Mouse (Mus musculus) stomach, postnatal 0 days (tissue): ENCODE results near the gene Cerkl. TPM values are rescaled to one million over a fixed set of nuclear protein-coding genes. Genes with fewer than 3 reads are reported as not detected.

Source experiments
- ATAC-seq: fragments of 200-750 bp; cut with Nextera tagmentation; 2 replicates; pipeline ENCODE4 v1.8.0; 2017; ENCODE audit not compliant: low FRiP score, low TSS enrichment
- DNase-seq: peaks from one replicate; pipeline ENCODE4 v3.0.0-alpha.2; 2016; ENCODE audit warnings: low spot score
- H3K27ac ChIP-seq: fragments of 300-500 bp; sonication (generic); replicated peaks from 2 replicates; pipeline ENCODE4 v1.5.1; 2014; ENCODE audit warnings: mild to moderate bottlenecking, control low read depth
- H3K27me3 ChIP-seq: fragments of 300-500 bp; sonication (generic); 2 replicates; pipeline ENCODE4 v1.6.1; 2014; ENCODE audit warnings: low read length; ENCODE audit not compliant: control insufficient read depth, insufficient read depth
- H3K36me3 ChIP-seq: fragments of 300-500 bp; sonication (generic); 2 replicates; pipeline ENCODE4 v1.6.1; 2014; ENCODE audit warnings: low read length, mixed read lengths; ENCODE audit not compliant: control insufficient read depth, insufficient read depth
- H3K4me1 ChIP-seq: fragments of 300-500 bp; sonication (generic); replicated peaks from 2 replicates; pipeline ENCODE4 v1.6.1; 2014; ENCODE audit warnings: antibody characterized with exemption; ENCODE audit not compliant: control insufficient read depth, insufficient read depth
- H3K4me2 ChIP-seq: fragments of 300-500 bp; sonication (generic); replicated peaks from 2 replicates; pipeline ENCODE4 v1.6.1; 2014; ENCODE audit warnings: low read depth, mild to moderate bottlenecking, control low read depth, moderate library complexity
- H3K4me3 ChIP-seq: fragments of 300-500 bp; sonication (generic); 2 replicates; pipeline ENCODE4 v1.5.1; 2014; ENCODE audit warnings: low read depth, low read length, control low read depth
- H3K9ac ChIP-seq: fragments of 300-500 bp; sonication (generic); 2 replicates; pipeline ENCODE4 v1.6.1; 2014; ENCODE audit warnings: mild to moderate bottlenecking, low read length, control low read depth, mixed read lengths
- H3K9me3 ChIP-seq: fragments of 300-500 bp; sonication (generic); 2 replicates; pipeline ENCODE4 v1.6.1; 2016; ENCODE audit warnings: low read length; ENCODE audit not compliant: control insufficient read depth
- CTCF ChIP-seq: IDR thresholded peaks from 2 replicates; pipeline ENCODE4 v1.5.1; 2016; ENCODE audit warnings: antibody characterized with exemption, low read depth, mild to moderate bottlenecking, moderate library complexity
- EP300 ChIP-seq: optimal IDR thresholded peaks from 2 replicates; pipeline ENCODE3; 2016; ENCODE audit warnings: antibody characterized with exemption
- WGBS: fragments of 180-500 bp; shearing (Covaris S2); extraction: QIAGEN DNeasy Blood & Tissue Kit; methylation state at CpG from one replicate; pipeline ENCODE4 v1.1.7; 2014; 5-methylcytosine and 5-hydroxymethylcytosine counted together
- polyA plus RNA-seq: library from polyadenylated mRNA; unstranded; fragments of >200 nt; fragmentation: Nextera tagmentation; extraction: Ambion mirVana; gene quantifications from 2 replicates; pipeline ENCODE4 v1.2.1, GENCODE M21; 2015

Gene Cerkl
- polyA plus RNA-seq, 1 experiment from 2014 or later, result 0.67 TPM

- Histone ChIP-seq H3K9ac (no peak overlapping the region), H3K4me1 (no peaks in the 10 kb centered on the region), H3K36me3 (no peaks in the 10 kb centered on the region), H3K4me2 (no peak overlapping the region), H3K27ac (no peak overlapping the region), H3K27me3 (no peaks in the 10 kb centered on the region), H3K9me3 (no peaks in the 10 kb centered on the region), H3K4me3 (no peak overlapping the region)
- DNase-seq (no peak), ATAC-seq (no peak)
- no peak for TF ChIP-seq EP300
- TF ChIP-seq CTCF, result no peak
- WGBS, result 76% methylated on average over 1 of the region's 1 CpGs
Measured at GRCm38 (mm10) chr2:79447198-79447597, 9.4 kb downstream of the Cerkl start.

GRCm38 (mm10) chr2:79443861-79444620 is 12.5 kb downstream of the Cerkl start:
- no peaks in the 10 kb centered on the region for H3K4me1 ChIP-seq
- no peaks in the 10 kb centered on the region for H3K9me3 ChIP-seq
- no peak for TF ChIP-seq EP300
- TF ChIP-seq CTCF, result no peak
- H3K9ac ChIP-seq, result no peak overlapping the region
- no peaks in the 10 kb centered on the region for H3K36me3 ChIP-seq
- no peak overlapping the region for H3K4me2 ChIP-seq
- 79% methylated on average over 3 of the region's 3 CpGs for WGBS
- H3K27ac ChIP-seq, result no peak overlapping the region
- no peaks in the 10 kb centered on the region for H3K27me3 ChIP-seq
- H3K4me3 ChIP-seq, result no peak overlapping the region
- DNase-seq, result no peak
- ATAC-seq, result no peak

- no peak overlapping the region for H3K9ac ChIP-seq
- no peaks in the 10 kb centered on the region for H3K36me3 ChIP-seq
- TF ChIP-seq CTCF (no peak), EP300 (no peak)
- H3K9me3 ChIP-seq, result no peaks in the 10 kb centered on the region
- no peaks in the 10 kb centered on the region for H3K27me3 ChIP-seq
- no peak overlapping the region for H3K4me2 ChIP-seq
- no peak for DNase-seq
- no peak for ATAC-seq
- WGBS, result 93% methylated on average over 2 of the region's 2 CpGs
- H3K27ac ChIP-seq, result no peak overlapping the region
- H3K4me3 ChIP-seq, result no peak overlapping the region
- H3K4me1 ChIP-seq, result no peaks in the 10 kb centered on the region
Measured at GRCm38 (mm10) chr2:79443401-79443800, 13.2 kb downstream of the Cerkl start.

GRCm38 (mm10) chr2:79442906-79443305 is 13.7 kb downstream of the Cerkl start:
- H3K9ac ChIP-seq, result no peak overlapping the region
- DNase-seq (no peak), ATAC-seq (no peak)
- no peaks in the 10 kb centered on the region for H3K4me1 ChIP-seq
- H3K4me3 ChIP-seq, result no peak overlapping the region
- no peak overlapping the region for H3K4me2 ChIP-seq
- no peaks in the 10 kb centered on the region for H3K36me3 ChIP-seq
- no peaks in the 10 kb centered on the region for H3K9me3 ChIP-seq
- TF ChIP-seq CTCF (no peak), EP300 (no peak)
- no peak overlapping the region for H3K27ac ChIP-seq
- 80% methylated on average over 6 of the region's 6 CpGs for WGBS
- no peaks in the 10 kb centered on the region for H3K27me3 ChIP-seq

GRCm38 (mm10) chr2:79442227-79442626 is 14.4 kb downstream of the Cerkl start:
- DNase-seq, result no peak
- Histone ChIP-seq H3K4me1 (no peaks in the 10 kb centered on the region), H3K9me3 (no peaks in the 10 kb centered on the region), H3K4me3 (no peak overlapping the region), H3K9ac (no peak overlapping the region), H3K4me2 (no peak overlapping the region), H3K27me3 (no peaks in the 10 kb centered on the region), H3K27ac (no peak overlapping the region), H3K36me3 (no peaks in the 10 kb centered on the region)
- TF ChIP-seq EP300 (no peak), CTCF (no peak)
- ATAC-seq, result no peak
- WGBS, result 91% methylated on average over 2 of the region's 2 CpGs

GRCm38 (mm10) chr2:79430061-79430460 is 26.5 kb downstream of the Cerkl start:
- no peaks in the 10 kb centered on the region for H3K9me3 ChIP-seq
- H3K9ac ChIP-seq, result no peak overlapping the region
- H3K4me2 ChIP-seq, result no peak overlapping the region
- no peak for TF ChIP-seq EP300
- TF ChIP-seq CTCF, result no peak
- peaks cover 8% of the 10 kb centered on the region for H3K4me1 ChIP-seq
- ATAC-seq (no peak), DNase-seq (no peak)
- H3K36me3 ChIP-seq, result no peaks in the 10 kb centered on the region
- H3K27me3 ChIP-seq, result no peaks in the 10 kb centered on the region
- H3K27ac ChIP-seq, result no peak overlapping the region
- H3K4me3 ChIP-seq, result no peak overlapping the region
